Mouse (Mus musculus) intestine, embryonic 16.5 days (tissue): Measurements from ENCODE around the gene Sept5. TPM values are rescaled to one million over a fixed set of nuclear protein-coding genes. Genes with fewer than 3 reads are reported as not detected.

ENCODE experiments used
- ATAC-seq: fragments of 200-750 bp; cut with Nextera tagmentation; 2 replicates; pipeline ENCODE4 v1.8.0; 2017; ENCODE audit warnings: moderate TSS enrichment, moderate library complexity
- H3K27ac ChIP-seq: fragments of 300-500 bp; sonication (generic); 2 replicates; pipeline ENCODE4 v1.5.1; 2014; ENCODE audit warnings: mild to moderate bottlenecking, low read length
- H3K27me3 ChIP-seq: fragments of 300-500 bp; sonication (generic); replicated peaks from 2 replicates; pipeline ENCODE4 v1.6.1; 2014; ENCODE audit warnings: low read length, control low read depth, mixed read lengths; ENCODE audit not compliant: control insufficient read depth, insufficient read depth
- H3K36me3 ChIP-seq: fragments of 300-500 bp; sonication (generic); 2 replicates; pipeline ENCODE4 v1.6.1; 2014; ENCODE audit warnings: low read length, control low read depth; ENCODE audit not compliant: control insufficient read depth, insufficient read depth
- H3K4me1 ChIP-seq: fragments of 300-500 bp; sonication (generic); 2 replicates; pipeline ENCODE4 v1.6.1; 2014; ENCODE audit warnings: low read length, control low read depth, mixed read lengths; ENCODE audit not compliant: control insufficient read depth, insufficient read depth
- H3K4me2 ChIP-seq: fragments of 300-500 bp; sonication (generic); 2 replicates; pipeline ENCODE4 v1.6.1; 2014; ENCODE audit warnings: low read depth, low read length, control low read depth
- H3K4me3 ChIP-seq: fragments of 300-500 bp; sonication (generic); 2 replicates; pipeline ENCODE4 v1.5.1; 2014; ENCODE audit warnings: mild to moderate bottlenecking, low read length
- H3K9ac ChIP-seq: fragments of 300-500 bp; sonication (generic); 2 replicates; pipeline ENCODE4 v1.6.1; 2014; ENCODE audit warnings: low read depth, low read length
- H3K9me3 ChIP-seq: fragments of 300-500 bp; sonication (generic); 2 replicates; pipeline ENCODE4 v1.6.1; 2016; ENCODE audit warnings: low read length, control low read depth; ENCODE audit not compliant: control insufficient read depth
- WGBS: fragments of 180-500 bp; shearing (Covaris S2); extraction: QIAGEN DNeasy Blood & Tissue Kit; methylation state at CpG from one replicate; pipeline ENCODE4 v1.1.7; 2014; 5-methylcytosine and 5-hydroxymethylcytosine counted together
- polyA plus RNA-seq: library from polyadenylated mRNA; unstranded; fragments of >200 nt; fragmentation: Nextera tagmentation; extraction: Ambion mirVana; gene quantifications from 2 replicates; pipeline ENCODE4 v1.2.1, GENCODE M21; 2015

The Sept5 gene
- polyA plus RNA-seq: 52.2 and 52.5 TPM in 2 replicates

DNA sequence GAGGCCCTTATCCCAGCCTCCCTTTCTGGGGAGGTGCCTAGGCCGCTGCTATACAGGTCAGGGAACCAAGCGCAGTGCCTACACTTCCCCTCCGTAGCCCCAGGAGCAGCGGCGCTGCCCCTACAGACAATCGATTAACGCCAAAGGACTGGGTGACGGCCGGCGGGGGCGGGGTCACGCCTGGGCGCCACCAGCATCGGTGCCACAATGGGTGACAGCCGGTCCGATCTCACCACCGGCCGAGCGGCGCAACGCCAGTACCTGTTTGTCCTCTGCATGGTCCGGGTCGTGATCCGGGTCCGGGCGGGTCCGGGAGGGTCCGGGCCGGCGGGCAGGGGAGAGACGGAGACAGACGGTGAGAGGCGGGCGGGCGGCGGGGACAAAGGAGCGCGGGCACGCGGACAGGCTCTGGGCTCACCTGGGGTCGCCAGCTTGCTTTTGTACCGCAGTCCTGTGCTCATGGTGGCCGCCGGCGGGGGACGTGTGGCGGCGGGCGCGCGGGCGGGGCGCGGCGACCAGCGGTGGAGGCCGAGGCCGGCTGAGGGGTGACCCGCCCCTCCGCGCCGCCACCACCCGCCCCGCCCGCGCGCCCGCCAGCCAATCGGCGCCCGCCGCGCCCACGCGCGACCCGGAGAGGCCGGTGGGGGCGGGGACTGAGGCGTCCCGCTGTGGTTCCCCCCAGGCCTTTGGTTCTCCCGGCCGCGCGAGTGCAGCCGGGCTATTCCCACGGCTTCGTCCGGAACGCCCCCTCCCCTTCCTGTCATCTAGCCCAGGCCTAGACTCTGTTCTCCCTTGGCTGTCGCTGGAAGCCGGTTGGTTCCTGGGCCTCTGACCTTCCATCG, at the start of gene Sept5:
TSS of gene Sept5 (minus strand) at position 565 of the 842 bp plus-strand sequence.
- peak within 1 kb of the TSS; percentile 57 for H3K27ac ChIP-seq
- peaks cover 48% of the 10 kb centered on the region for H3K4me1 ChIP-seq
- H3K9me3 ChIP-seq: no peaks in the 10 kb centered on the region
- peak within 1 kb of the TSS; percentile 90 for H3K9ac ChIP-seq
- H3K36me3 ChIP-seq: no peaks in the 10 kb centered on the region
- WGBS: under 1% methylated on average over 63 of the region's 93 CpGs
- peak within 1 kb of the TSS; percentile 93 for H3K4me2 ChIP-seq
- H3K27me3 ChIP-seq: peaks cover 14% of the 10 kb centered on the region
- ATAC-seq: peak; percentile 62
- peak within 1 kb of the TSS; percentile 81 for H3K4me3 ChIP-seq

DNA sequence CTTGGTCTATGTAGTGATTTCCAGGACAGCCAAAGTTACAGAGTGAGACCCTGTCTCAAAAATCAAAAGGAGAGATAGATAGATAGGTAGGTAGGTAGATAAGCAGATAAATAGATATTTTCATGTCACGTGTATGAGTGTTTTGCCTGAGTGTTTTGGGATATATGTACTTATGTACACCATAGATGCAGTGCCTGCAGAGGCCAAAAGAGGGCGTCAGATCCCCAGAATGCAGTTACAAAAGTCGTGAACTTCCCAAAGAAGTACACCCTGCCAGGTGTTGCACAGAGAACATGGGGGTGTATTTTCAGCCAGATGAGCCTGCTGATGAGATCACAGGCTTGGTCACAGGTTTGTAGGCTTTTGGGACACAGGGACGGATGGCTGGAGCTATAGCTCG, 49.4 kb upstream of the Sept5 start:
- H3K27me3 ChIP-seq: no peaks in the 10 kb centered on the region
- no peaks in the 10 kb centered on the region for H3K4me1 ChIP-seq
- no peak overlapping the region for H3K4me2 ChIP-seq
- ATAC-seq: no peak
- H3K36me3 ChIP-seq: no peaks in the 10 kb centered on the region
- H3K4me3 ChIP-seq: no peak overlapping the region
- H3K9ac ChIP-seq: no peak overlapping the region
- WGBS: 51% methylated on average over 5 of the region's 5 CpGs
- no peaks in the 10 kb centered on the region for H3K9me3 ChIP-seq
- no peak overlapping the region for H3K27ac ChIP-seq

DNA sequence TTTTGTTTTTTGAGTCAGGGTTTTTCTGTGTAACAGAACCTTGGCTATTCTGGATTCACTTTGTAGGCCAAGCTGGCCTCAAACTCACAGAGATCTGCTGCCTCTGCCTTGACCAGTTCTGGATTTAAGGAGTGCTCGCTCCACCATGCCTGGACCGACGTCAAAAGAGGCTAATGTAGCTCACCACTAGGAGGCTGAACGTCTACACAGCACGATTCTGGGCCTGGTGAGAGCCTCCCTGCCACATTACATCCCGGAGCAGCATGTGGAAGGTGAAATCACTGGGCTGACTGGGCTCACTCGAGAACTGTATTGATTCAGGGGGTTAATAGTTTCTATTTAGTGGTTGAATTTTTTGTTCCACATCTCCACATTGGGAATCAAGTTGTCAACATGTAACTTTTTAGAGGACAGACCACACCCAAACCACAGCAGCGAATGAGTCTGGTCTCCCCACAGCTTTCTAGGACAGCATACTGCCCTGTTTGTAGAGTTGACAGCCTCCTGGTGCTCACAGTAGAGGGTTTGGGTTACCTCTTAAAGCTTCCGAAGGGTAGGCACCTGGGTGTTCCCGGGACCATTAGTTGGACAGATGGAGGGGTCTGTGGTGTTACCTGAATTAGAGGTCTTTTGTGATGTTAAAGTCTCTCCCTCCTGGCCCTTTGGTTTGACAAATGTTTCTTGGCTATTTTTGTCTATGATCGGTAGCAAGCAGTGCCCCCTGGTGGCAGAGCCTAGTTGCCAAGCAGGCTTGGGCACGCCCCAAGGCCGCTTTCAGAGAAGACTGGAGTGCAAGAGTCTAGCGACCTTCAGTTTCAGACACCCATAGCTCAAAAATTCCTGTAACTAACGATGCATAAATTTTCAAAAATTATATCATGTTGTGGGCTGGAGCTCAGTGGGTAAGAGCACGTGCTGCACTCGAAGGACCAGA, 48.3 kb upstream of the Sept5 start:
- WGBS: 36% methylated on average over 17 of the region's 17 CpGs
- Histone ChIP-seq H3K36me3 (no peaks in the 10 kb centered on the region), H3K27ac (no peak overlapping the region), H3K4me1 (no peaks in the 10 kb centered on the region), H3K9me3 (no peaks in the 10 kb centered on the region), H3K4me3 (no peak overlapping the region), H3K4me2 (no peak overlapping the region), H3K9ac (no peak overlapping the region), H3K27me3 (no peaks in the 10 kb centered on the region)
- ATAC-seq: peak; percentile 71

DNA sequence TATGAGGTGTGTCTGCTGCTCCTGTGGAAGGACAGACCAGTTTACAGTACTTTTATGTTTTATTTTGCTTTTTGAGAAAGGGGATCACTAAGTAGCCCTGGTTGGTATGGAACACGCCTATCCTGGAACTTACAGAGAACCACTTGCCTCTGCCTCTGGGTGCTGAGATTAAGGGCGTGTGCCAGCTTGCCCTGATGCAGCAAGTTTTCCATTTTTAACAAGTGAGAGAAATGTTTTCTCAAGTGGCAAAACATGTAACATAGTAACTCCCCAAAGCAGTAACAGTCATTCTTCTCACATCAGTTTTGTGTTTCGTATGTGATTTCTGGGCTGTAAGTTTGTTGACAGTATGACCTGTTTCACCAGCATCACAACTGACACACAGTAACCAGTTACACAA, 43.3 kb upstream of the Sept5 start:
- H3K4me3 ChIP-seq: no peak overlapping the region
- 79% methylated on average over 3 of the region's 3 CpGs for WGBS
- H3K27me3 ChIP-seq: 0 out of 2 replicates have a peak, but pooled peaks cover 2% of the 10 kb centered on the region
- H3K9ac ChIP-seq: no peak overlapping the region
- H3K27ac ChIP-seq: no peak overlapping the region
- no peaks in the 10 kb centered on the region for H3K36me3 ChIP-seq
- no peak overlapping the region for H3K4me2 ChIP-seq
- H3K9me3 ChIP-seq: no peaks in the 10 kb centered on the region
- no peaks in the 10 kb centered on the region for H3K4me1 ChIP-seq
- no peak for ATAC-seq

DNA sequence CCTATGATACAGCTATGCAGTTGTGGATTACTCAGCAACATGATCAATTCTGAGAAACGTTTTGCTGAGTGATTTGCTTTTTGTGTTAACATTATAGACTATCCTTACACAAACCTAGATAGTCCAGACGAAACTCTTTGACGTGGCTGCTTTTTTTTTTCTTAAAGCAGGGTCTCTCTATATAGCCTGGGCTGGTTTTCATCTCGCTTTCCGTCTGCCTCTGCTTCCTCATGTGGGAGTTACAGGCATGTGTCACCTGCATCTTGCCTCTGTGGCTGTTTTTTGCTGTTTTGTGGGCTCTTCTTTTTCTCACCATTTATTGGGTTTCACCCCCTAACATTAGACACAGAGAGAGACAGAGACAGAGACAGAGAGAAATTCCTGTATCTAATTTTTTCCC, 42.3 kb upstream of the Sept5 start:
- Histone ChIP-seq H3K4me1 (no peaks in the 10 kb centered on the region), H3K27me3 (0 out of 2 replicates have a peak, but pooled peaks cover 2% of the 10 kb centered on the region), H3K27ac (no peak overlapping the region), H3K4me3 (no peak overlapping the region), H3K4me2 (no peak overlapping the region), H3K9me3 (no peaks in the 10 kb centered on the region), H3K9ac (no peak overlapping the region), H3K36me3 (no peaks in the 10 kb centered on the region)
- ATAC-seq: no peak
- WGBS: 61% methylated on average over 5 of the region's 5 CpGs

DNA sequence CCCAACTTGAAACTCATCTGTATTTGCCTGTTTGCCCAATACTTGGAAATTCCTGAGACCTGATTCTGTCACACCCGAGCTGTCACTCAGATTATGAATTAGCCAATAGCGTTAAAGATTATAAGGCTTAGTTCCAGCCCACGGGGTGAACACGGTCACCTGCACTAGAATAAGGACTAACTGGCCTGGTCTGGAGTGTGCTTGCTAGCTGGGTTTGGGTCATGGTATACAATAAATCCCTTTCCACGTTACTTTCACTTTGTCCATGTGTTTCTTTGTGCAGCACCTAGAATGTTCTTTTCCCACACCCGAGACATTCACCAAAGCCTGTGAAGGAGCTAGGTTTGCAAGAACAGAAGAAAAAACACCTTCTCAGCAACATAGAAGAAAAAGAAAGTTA, 40.2 kb upstream of the Sept5 start:
- Histone ChIP-seq H3K36me3 (no peaks in the 10 kb centered on the region), H3K9me3 (no peaks in the 10 kb centered on the region), H3K27me3 (0 out of 2 replicates have a peak, but pooled peaks cover 2% of the 10 kb centered on the region), H3K27ac (no peak overlapping the region), H3K4me2 (no peak overlapping the region), H3K4me3 (no peak overlapping the region), H3K4me1 (no peaks in the 10 kb centered on the region), H3K9ac (no peak overlapping the region)
- WGBS: 70% methylated on average over 6 of the region's 6 CpGs
- ATAC-seq: no peak

DNA sequence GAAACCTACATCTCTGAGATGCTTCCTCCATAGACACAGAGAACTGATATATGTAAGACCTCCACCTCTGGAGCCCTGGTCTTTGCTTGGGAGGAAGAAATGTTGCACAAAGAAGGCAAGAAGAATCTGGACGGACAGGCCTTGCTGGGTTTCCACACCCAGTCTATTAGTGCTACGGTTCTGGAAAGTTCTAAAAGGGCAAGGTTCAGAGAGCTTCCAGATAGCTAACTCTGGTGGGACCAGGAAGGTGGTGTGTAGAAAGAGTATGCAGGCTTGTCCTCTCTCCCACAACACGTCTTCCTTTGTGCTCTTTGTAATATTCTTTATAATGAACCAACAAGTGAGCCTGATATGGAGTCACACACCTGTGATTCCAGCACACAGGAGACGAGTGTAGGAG, 28.8 kb upstream of the Sept5 start:
- Histone ChIP-seq H3K4me2 (no peak overlapping the region), H3K36me3 (no peaks in the 10 kb centered on the region), H3K9ac (no peak overlapping the region), H3K27me3 (no peaks in the 10 kb centered on the region), H3K4me1 (peaks cover 18% of the 10 kb centered on the region; the same call in 1 of the 2 replicates), H3K27ac (peak overlapping the region; percentile 57), H3K9me3 (no peaks in the 10 kb centered on the region), H3K4me3 (no peak overlapping the region)
- 63% methylated on average over 4 of the region's 4 CpGs for WGBS
- peak; percentile 72 for ATAC-seq

DNA sequence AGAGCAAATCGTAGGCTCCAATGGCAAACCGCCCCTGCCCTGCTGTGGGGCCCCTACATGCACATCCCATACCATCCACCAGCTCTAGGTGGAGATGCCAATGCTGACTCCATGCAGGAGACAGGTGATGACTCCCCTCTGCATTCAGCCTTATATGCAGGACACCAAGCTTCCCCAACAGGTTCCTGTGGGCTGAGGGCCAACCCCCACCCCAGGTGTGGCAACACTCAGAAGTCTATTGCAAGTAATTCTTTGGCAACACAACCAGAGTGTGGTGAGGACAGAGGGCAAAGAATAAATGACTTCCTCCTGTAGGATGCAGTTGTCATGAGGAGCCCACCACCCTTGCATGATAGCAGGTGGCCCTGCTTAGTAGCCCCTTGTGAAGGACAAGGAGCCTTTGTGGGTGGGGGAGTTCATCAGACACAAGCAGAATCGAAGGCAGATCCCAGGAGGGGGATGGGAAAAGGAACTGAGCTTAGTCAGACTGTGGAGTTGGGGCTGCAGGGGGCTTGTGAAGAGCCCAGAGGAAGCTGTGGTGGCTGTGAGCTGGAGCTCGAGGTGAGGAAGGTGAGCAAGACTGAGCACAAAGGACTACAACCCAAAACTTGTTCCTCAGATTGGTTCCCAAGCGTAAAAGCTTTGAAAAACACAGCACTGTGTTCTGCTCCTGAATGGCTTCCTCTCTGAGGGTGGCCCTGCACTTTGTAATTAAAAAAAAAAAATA, 25.8 kb upstream of the Sept5 start:
- WGBS: 58% methylated on average over 5 of the region's 5 CpGs
- no peaks in the 10 kb centered on the region for H3K27me3 ChIP-seq
- H3K27ac ChIP-seq: no peak overlapping the region
- H3K4me3 ChIP-seq: no peak overlapping the region
- no peak overlapping the region for H3K4me2 ChIP-seq
- ATAC-seq: no peak
- no peaks in the 10 kb centered on the region for H3K9me3 ChIP-seq
- peaks cover 18% of the 10 kb centered on the region; the same call in 1 of the 2 replicates for H3K4me1 ChIP-seq
- H3K9ac ChIP-seq: no peak overlapping the region
- H3K36me3 ChIP-seq: no peaks in the 10 kb centered on the region
